Mouse (Mus musculus) heart, embryonic 12.5 days (tissue): Measurements from ENCODE around the gene Tmem86b. TPM values are rescaled to one million over a fixed set of nuclear protein-coding genes. Genes with fewer than 3 reads are reported as not detected.

Experiments
- ATAC-seq: fragments of 200-750 bp; cut with Nextera tagmentation; 2 replicates; pipeline ENCODE4 v1.8.0; 2017; ENCODE audit warnings: moderate TSS enrichment, moderate library complexity; ENCODE audit not compliant: insufficient number of reproducible peaks, low FRiP score
- H3K27ac ChIP-seq: fragments of 300-500 bp; sonication (generic); 2 replicates; pipeline ENCODE4 v1.5.1; 2016; ENCODE audit warnings: mild to moderate bottlenecking, moderate library complexity; ENCODE audit not compliant: poor library complexity, severe bottlenecking
- H3K27me3 ChIP-seq: fragments of 300-500 bp; sonication (generic); replicated peaks from 2 replicates; pipeline ENCODE4 v1.6.1; 2016; ENCODE audit warnings: mild to moderate bottlenecking, moderate library complexity
- H3K36me3 ChIP-seq: fragments of 300-500 bp; sonication (generic); 2 replicates; pipeline ENCODE4 v1.6.1; 2016; ENCODE audit warnings: mild to moderate bottlenecking, moderate library complexity
- H3K4me1 ChIP-seq: fragments of 300-500 bp; sonication (generic); replicated peaks from 2 replicates; pipeline ENCODE4 v1.6.1; 2016; ENCODE audit warnings: mild to moderate bottlenecking
- H3K4me2 ChIP-seq: fragments of 300-500 bp; sonication (generic); 2 replicates; pipeline ENCODE4 v1.6.1; 2016; ENCODE audit warnings: mild to moderate bottlenecking, moderate library complexity
- H3K4me3 ChIP-seq: fragments of 300-500 bp; sonication (generic); 2 replicates; pipeline ENCODE4 v1.5.1; 2016; ENCODE audit warnings: mild to moderate bottlenecking
- H3K9ac ChIP-seq: fragments of 300-500 bp; sonication (generic); 2 replicates; pipeline ENCODE4 v1.6.1; 2016; ENCODE audit warnings: mild to moderate bottlenecking, moderate library complexity
- H3K9me3 ChIP-seq: fragments of 300-500 bp; sonication (generic); replicated peaks from 2 replicates; pipeline ENCODE4 v1.6.1; 2016; ENCODE audit warnings: mild to moderate bottlenecking, moderate library complexity
- WGBS: fragments of 180-500 bp; shearing (Covaris S2); methylation state at CpG from one replicate; pipeline ENCODE4 v1.1.7; 2016; 5-methylcytosine and 5-hydroxymethylcytosine counted together
- polyA plus RNA-seq: library from polyadenylated mRNA; unstranded; fragments of >200 nt; fragmentation: Nextera tagmentation; extraction: Ambion mirVana; gene quantifications from 2 replicates; pipeline ENCODE4 v1.2.1, GENCODE M21; 2016

Gene Tmem86b
- polyA plus RNA-seq, 1 experiment from 2014 or later = 3.2 TPM

DNA sequence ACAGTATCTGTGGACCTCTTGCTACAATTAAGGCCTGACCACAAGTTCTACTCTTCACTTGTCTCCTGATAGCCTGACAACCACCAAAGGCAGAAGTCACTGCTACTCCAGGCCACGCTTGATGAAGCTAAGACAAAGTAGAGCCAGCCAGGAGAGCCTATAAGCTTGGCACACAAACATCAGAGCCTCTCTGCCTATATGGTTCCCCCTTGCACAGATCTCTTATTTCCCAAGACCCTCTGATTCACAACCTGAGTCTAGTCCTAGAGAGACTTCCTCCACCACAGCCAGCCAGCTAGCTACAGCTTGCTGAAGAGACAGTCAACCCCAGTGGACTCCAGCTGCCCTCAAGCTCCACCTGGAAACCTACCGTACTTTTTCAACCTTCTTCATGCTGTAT is 16.8 kb upstream of the Tmem86b start:
- H3K4me3 ChIP-seq = no peak overlapping the region
- peaks cover 36% of the 10 kb centered on the region for H3K4me1 ChIP-seq
- no peak for ATAC-seq
- no peaks in the 10 kb centered on the region for H3K27me3 ChIP-seq
- no peak overlapping the region for H3K4me2 ChIP-seq
- peaks cover 51% of the 10 kb centered on the region for H3K36me3 ChIP-seq
- WGBS = 83% methylated on average over 2 of the region's 2 CpGs
- peak overlapping the region; percentile 12; the same call in 1 of the 2 replicates for H3K27ac ChIP-seq
- no peak overlapping the region for H3K9ac ChIP-seq
- H3K9me3 ChIP-seq = no peaks in the 10 kb centered on the region

DNA sequence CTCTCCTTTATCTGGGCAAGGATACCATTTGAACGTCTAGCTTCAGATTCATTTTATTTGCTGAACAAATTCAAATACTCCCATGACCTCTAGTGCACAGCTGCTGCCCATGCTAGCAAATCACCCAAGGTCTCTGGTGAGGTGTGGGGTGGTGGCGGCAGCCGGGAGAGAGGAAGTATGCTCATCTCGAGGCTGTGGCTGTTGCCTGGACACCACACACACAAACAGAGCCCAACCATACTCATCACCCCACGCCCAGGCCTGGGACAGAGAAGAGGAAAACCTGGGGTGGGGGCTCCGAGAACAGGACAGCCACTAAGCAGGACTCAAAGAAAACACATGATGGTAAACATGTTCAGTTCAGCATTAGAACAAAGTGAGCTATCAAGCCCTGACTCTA is 16.1 kb upstream of the Tmem86b start:
- WGBS = 28% methylated on average over 6 of the region's 6 CpGs
- Histone ChIP-seq H3K9me3 (no peaks in the 10 kb centered on the region), H3K4me1 (peaks cover 29% of the 10 kb centered on the region), H3K4me2 (no peak overlapping the region), H3K4me3 (no peak overlapping the region), H3K27ac (peak overlapping the region; percentile 49; the same call in 1 of the 2 replicates), H3K9ac (no peak overlapping the region), H3K27me3 (no peaks in the 10 kb centered on the region), H3K36me3 (peaks cover 52% of the 10 kb centered on the region)
- ATAC-seq = peak; percentile 84

DNA sequence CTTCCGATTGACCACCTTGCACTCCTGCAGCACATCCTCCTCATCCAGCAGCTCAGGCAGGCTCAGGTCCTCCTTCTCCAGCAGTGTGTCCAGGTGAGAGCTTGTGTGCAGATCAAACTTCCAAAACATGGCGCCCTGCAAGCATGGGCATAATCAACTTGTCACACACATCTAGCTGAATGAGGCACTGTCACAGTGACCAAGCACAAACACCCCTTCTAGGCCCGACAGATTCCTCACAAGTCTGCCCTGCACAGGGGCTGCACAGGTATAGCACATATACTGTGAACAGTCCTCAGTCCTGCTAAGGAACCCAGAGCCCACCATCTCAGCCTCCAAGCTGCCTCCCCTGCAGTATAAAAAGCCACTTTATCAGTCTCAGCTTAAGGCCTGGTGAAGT is 15.6 kb upstream of the Tmem86b start:
- Histone ChIP-seq H3K27ac (peak overlapping the region; percentile 49; the same call in 1 of the 2 replicates), H3K9me3 (no peaks in the 10 kb centered on the region), H3K4me2 (no peak overlapping the region), H3K4me3 (no peak overlapping the region), H3K9ac (no peak overlapping the region), H3K27me3 (no peaks in the 10 kb centered on the region), H3K36me3 (peaks cover 57% of the 10 kb centered on the region), H3K4me1 (peaks cover 25% of the 10 kb centered on the region)
- WGBS = 88% methylated on average over 3 of the region's 3 CpGs
- ATAC-seq = peak; percentile 68

DNA sequence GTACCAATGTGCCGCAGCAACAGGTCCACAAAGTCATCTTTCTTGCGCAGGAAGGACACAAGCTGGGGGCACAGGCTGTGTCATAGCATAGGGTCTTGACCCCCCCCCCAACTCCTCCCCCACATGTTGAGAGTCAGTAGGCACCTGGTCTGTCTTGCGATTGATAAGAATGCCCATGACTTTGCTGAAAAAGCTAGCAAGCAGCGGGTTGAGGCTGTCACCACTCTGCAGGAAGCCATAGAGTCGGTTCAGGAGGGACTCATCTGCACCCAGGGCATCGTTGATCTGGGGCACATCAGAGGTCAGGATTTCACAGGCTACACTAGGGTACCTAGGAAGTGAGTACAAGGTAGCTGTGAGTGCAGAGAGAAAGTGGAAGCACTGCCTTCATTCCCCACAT is 12.0 kb upstream of the Tmem86b start:
- Histone ChIP-seq H3K36me3 (peaks cover 85% of the 10 kb centered on the region), H3K27ac (no peak overlapping the region), H3K9me3 (no peaks in the 10 kb centered on the region), H3K4me2 (no peak overlapping the region), H3K9ac (no peak overlapping the region), H3K27me3 (no peaks in the 10 kb centered on the region), H3K4me3 (no peak overlapping the region), H3K4me1 (peaks cover 19% of the 10 kb centered on the region)
- WGBS = 86% methylated on average over 6 of the region's 6 CpGs
- no peak for ATAC-seq

DNA sequence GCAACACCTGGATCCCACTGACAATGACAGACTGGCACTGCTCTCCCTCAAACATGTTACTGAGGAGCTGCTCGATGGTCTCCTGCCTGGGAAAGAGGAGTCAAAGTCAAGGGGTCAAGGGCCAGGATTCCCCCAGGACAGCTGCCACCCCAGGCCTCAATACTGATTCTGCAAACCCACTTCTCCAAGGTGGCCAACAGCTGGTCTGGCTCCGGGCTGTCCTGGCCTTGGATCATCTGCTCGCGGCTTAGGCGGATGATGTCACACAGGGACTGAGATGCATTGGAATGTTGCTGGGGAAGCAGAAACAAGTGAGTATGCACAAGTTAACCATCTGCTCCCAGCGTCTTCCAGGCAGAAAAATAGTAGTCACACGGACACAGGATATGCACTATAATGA is 10.7 kb upstream of the Tmem86b start:
- Histone ChIP-seq H3K4me1 (peaks cover 6% of the 10 kb centered on the region), H3K4me3 (no peak overlapping the region), H3K9me3 (no peaks in the 10 kb centered on the region), H3K27ac (no peak overlapping the region), H3K9ac (no peak overlapping the region), H3K4me2 (no peak overlapping the region), H3K36me3 (peaks cover 94% of the 10 kb centered on the region), H3K27me3 (no peaks in the 10 kb centered on the region)
- no peak for ATAC-seq
- WGBS = 84% methylated on average over 7 of the region's 7 CpGs

DNA sequence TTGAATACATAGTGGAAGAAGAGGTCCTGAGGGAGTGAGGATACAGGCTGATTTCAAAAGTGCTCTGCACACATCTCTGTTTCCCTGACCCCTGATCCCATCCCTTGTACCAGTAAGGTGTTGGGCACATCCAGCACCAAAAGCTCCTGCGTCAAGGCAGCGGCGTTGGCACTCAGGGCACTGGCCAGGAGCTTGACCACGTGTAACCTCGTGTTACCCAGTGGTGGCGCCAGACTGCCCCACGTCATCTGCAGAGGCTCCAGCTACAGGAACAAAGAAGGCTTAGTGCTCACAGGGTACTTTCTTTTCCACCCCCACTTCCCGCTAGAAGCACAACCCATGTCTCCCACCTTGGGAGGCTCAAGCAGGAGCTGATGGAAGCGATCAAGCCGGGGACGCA is 9.9 kb upstream of the Tmem86b start:
- H3K27ac ChIP-seq = no peak overlapping the region
- no peaks in the 10 kb centered on the region for H3K27me3 ChIP-seq
- no peak overlapping the region for H3K4me2 ChIP-seq
- H3K36me3 ChIP-seq = peaks cover 96% of the 10 kb centered on the region
- 82% methylated on average over 11 of the region's 11 CpGs for WGBS
- H3K4me3 ChIP-seq = no peak overlapping the region
- no peak for ATAC-seq
- no peaks in the 10 kb centered on the region for H3K4me1 ChIP-seq
- no peaks in the 10 kb centered on the region for H3K9me3 ChIP-seq
- no peak overlapping the region for H3K9ac ChIP-seq

DNA sequence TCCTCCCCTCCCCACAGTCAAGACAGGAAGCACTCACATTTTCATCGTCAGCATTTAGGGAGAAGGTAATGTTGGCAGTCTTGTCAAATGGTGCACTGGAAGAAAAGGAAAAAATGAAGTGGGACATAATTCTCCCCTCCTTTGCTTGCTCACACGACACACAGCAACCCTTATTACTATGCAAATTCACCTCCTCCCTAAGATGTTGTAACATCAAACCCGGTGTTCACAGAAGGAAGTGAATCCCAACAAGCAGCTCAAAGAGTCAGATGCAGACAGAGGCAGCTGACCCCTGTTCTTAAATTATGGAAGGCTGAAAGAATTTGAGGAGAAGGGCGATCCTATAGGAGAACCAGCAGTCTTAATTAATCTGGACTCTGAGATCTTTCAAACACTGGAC is 5.0 kb upstream of the Tmem86b start:
- Histone ChIP-seq H3K4me1 (no peaks in the 10 kb centered on the region), H3K4me3 (no peak overlapping the region), H3K27ac (no peak overlapping the region), H3K4me2 (no peak overlapping the region), H3K9me3 (no peaks in the 10 kb centered on the region), H3K9ac (no peak overlapping the region), H3K27me3 (no peaks in the 10 kb centered on the region), H3K36me3 (peaks cover 92% of the 10 kb centered on the region)
- 86% methylated on average over 4 of the region's 4 CpGs for WGBS
- ATAC-seq = no peak

DNA sequence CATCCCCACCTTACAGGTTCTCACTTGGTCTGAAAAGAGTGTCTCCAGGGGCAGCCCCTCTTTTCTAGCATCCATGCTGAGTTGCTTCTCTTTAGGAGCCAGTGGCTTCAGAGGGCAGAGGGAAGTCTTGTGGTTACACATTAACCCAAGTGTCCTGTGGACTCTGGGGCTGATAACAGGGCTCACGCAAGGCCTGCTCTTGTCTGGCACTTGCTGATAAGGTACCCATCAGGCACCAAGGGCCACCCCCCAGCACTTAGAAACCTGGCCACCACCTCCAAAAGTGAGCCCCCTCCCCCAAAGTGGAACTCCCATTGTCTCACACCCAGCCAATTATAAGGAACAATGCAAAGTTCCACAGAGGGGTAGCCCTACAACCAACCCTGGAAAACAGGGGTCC is 1.0 kb downstream of the Tmem86b start:
- no peaks in the 10 kb centered on the region for H3K9me3 ChIP-seq
- ATAC-seq = peak; percentile 88
- WGBS = 30% methylated on average over 1 of the region's 1 CpGs
- peak overlapping the region; percentile 15; the same call in 1 of the 2 replicates for H3K9ac ChIP-seq
- H3K4me1 ChIP-seq = no peaks in the 10 kb centered on the region
- H3K36me3 ChIP-seq = peaks cover 66% of the 10 kb centered on the region
- H3K27ac ChIP-seq = peak overlapping the region; percentile 51
- no peak overlapping the region; the same call in 1 of the 2 replicates for H3K4me2 ChIP-seq
- no peaks in the 10 kb centered on the region for H3K27me3 ChIP-seq
- 0 out of 2 replicates have a peak overlapping the region, but pooled peaks have one; percentile 16 for H3K4me3 ChIP-seq

DNA sequence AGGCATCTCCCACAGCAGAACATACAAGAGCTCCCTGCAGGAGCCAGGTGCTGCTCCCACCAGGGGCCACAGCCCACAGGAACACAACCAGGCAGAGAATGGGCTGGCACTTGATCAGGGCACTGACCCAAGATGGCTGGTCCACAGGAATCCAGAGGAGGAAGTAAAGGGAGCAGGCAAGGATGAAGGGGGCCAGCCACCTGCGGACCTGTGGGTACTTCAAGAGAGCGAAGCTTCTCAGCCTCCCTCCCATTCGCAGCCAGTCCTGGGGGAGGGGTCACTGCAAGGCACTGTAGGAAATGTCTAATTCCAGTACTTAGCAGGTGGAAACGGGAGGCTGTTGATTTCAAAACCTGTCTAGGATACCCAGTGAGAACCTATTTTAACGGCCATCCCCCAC is 1.6 kb downstream of the Tmem86b start:
- Histone ChIP-seq H3K9ac (peak overlapping the region; percentile 15; the same call in 1 of the 2 replicates), H3K4me1 (no peaks in the 10 kb centered on the region), H3K4me2 (peak overlapping the region; percentile 18), H3K4me3 (peak overlapping the region; percentile 16), H3K36me3 (peaks cover 62% of the 10 kb centered on the region), H3K9me3 (no peaks in the 10 kb centered on the region), H3K27ac (peak overlapping the region; percentile 51), H3K27me3 (no peaks in the 10 kb centered on the region)
- WGBS = 68% methylated on average over 5 of the region's 5 CpGs
- peak; percentile 60 for ATAC-seq

DNA sequence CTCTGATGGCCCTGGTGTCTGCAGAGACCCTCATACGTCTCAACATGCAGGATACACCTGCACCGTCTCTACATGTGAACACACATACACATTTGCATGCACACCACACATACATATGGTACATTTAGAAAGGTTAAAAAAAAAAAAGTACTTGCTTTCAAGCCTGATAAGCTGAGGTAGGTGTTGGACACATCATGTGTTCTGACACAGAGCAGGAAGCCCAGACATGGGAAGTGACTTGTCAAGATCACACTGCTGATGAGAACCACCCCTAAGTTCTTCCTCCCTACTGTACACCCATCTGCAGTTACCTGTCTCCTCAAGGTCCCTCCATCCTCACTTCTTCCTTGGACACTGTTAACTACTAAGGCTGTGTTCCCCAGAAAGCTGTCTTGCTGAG is 5.3 kb downstream of the Tmem86b start:
- H3K27me3 ChIP-seq = no peaks in the 10 kb centered on the region
- ATAC-seq = no peak
- 89% methylated on average over 2 of the region's 2 CpGs for WGBS
- no peak overlapping the region for H3K9ac ChIP-seq
- H3K27ac ChIP-seq = no peak overlapping the region
- no peak overlapping the region for H3K4me3 ChIP-seq
- no peaks in the 10 kb centered on the region for H3K4me1 ChIP-seq
- H3K36me3 ChIP-seq = peaks cover 28% of the 10 kb centered on the region
- H3K9me3 ChIP-seq = no peaks in the 10 kb centered on the region
- no peak overlapping the region for H3K4me2 ChIP-seq

DNA sequence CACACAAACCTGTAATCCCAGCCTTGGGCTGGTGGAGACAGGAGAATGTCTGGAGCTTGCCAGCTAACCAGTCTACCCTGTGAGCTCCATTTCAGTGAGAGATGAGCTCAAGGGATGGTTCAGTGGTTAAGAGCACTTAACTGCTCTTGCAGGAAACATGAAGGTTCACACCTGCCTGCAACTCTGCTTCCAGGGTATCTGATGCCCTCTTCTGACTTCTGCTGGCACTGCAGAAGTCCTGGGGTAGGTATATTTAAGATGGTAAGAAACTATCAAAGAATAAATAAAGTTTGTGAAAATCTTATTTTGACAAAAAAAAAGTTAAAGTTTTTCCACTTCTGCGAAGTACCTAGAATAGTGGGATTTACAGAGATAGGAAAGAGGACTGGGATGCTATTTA is 6.9 kb downstream of the Tmem86b start:
- no peaks in the 10 kb centered on the region for H3K9me3 ChIP-seq
- no peak overlapping the region for H3K27ac ChIP-seq
- H3K4me2 ChIP-seq = no peak overlapping the region
- no peak overlapping the region for H3K4me3 ChIP-seq
- H3K27me3 ChIP-seq = no peaks in the 10 kb centered on the region
- peaks cover 13% of the 10 kb centered on the region for H3K36me3 ChIP-seq
- no peak overlapping the region for H3K9ac ChIP-seq
- H3K4me1 ChIP-seq = no peaks in the 10 kb centered on the region
- 38% methylated on average over 1 of the region's 1 CpGs for WGBS
- no peak for ATAC-seq

DNA sequence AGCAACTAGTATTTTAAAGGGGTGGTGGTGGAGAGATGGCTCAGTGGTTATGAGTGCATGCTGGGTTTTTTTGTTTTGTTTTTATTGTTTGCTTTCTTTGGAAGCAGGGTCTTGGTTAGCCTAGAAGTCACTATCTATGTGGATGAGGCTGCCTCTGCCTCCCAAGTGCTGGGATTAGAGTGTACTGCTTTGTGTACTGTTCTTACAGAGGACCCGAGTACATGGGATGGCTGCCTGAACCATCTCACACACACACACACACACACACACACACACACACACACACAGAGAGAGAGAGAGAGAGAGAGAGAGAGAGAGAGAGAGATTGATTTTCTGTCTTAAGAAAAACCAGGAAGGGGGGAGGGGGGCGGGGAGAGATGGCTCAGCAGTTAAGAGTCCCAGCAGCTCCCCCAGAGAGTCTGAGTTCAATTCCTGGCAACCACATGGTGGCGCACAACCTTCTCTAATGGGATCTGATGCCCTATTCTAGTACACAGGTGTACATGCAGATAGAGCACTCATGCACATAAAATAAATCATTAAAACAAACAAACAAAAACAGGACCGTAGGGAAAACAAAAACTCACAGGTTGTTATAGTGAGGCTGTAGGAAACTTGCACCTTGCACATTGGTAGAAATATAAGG is 7.6 kb downstream of the Tmem86b start:
- no peaks in the 10 kb centered on the region for H3K9me3 ChIP-seq
- no peak overlapping the region for H3K4me3 ChIP-seq
- WGBS = 29% methylated on average over 3 of the region's 4 CpGs
- H3K36me3 ChIP-seq = peaks cover 8% of the 10 kb centered on the region
- no peak overlapping the region for H3K9ac ChIP-seq
- ATAC-seq = no peak
- no peak overlapping the region for H3K27ac ChIP-seq
- H3K4me1 ChIP-seq = no peaks in the 10 kb centered on the region
- H3K4me2 ChIP-seq = no peak overlapping the region
- no peaks in the 10 kb centered on the region for H3K27me3 ChIP-seq
